Mouse (Mus musculus): ENCODE data around the gene Creb3. TPM values are rescaled to one million over a fixed set of nuclear protein-coding genes. Genes with fewer than 3 reads are reported as not detected.
"Not testable (repeated sequence)": the region's sequence is repeated elsewhere in the genome, so short reads cannot be mapped to it uniquely, and the experiment has no call there.

Gene Creb3
- polyA plus RNA-seq, 1 experiment, result 18.1 TPM

- no peaks in the 10 kb centered on the region for H3K4me1 ChIP-seq (ENCODE audit: control insufficient read depth, insufficient read depth, insufficient read length, low read length)
- no peak overlapping the region for H3K4me3 ChIP-seq (ENCODE audit: insufficient read depth, low read depth, low read length)
- H3K27ac ChIP-seq (replicated peaks; ENCODE audit: low read depth, low read length), result no peak overlapping the region
Observed at GRCm38 (mm10) chr4:43546375-43547047, 15.6 kb upstream of the Creb3 start.

GRCm38 (mm10) chr4:43547160-43547559, 15.0 kb upstream of the Creb3 start:
- Histone ChIP-seq H3K27ac (replicated peaks; ENCODE audit: low read depth, low read length) (no peak overlapping the region), H3K4me1 (ENCODE audit: control insufficient read depth, insufficient read depth, insufficient read length, low read length) (no peaks in the 10 kb centered on the region), H3K4me3 (ENCODE audit: insufficient read depth, low read depth, low read length) (no peak overlapping the region)

- Histone ChIP-seq H3K27ac (replicated peaks; ENCODE audit: low read depth, low read length) (no peak overlapping the region), H3K4me1 (ENCODE audit: control insufficient read depth, insufficient read depth, insufficient read length, low read length) (no peaks in the 10 kb centered on the region), H3K4me3 (ENCODE audit: insufficient read depth, low read depth, low read length) (no peak overlapping the region)
Observed at GRCm38 (mm10) chr4:43549055-43549454, 13.1 kb upstream of the Creb3 start.

- not testable (repeated sequence) for H3K4me3 ChIP-seq (ENCODE audit: insufficient read depth, low read depth, low read length); H3K27ac ChIP-seq (replicated peaks; ENCODE audit: low read depth, low read length); H3K4me1 ChIP-seq (ENCODE audit: control insufficient read depth, insufficient read depth, insufficient read length, low read length)
Observed at GRCm38 (mm10) chr4:43551854-43552253, 10.3 kb upstream of the Creb3 start.

GRCm38 (mm10) chr4:43552437-43552836, 9.7 kb upstream of the Creb3 start:
- Histone ChIP-seq H3K4me1 (ENCODE audit: control insufficient read depth, insufficient read depth, insufficient read length, low read length) (no peaks in the 10 kb centered on the region; the same call in 1 of the 2 replicates), H3K4me3 (ENCODE audit: insufficient read depth, low read depth, low read length) (no peak overlapping the region), H3K27ac (replicated peaks; ENCODE audit: low read depth, low read length) (no peak overlapping the region)

GRCm38 (mm10) chr4:43553891-43554290, 8.2 kb upstream of the Creb3 start:
- H3K27ac ChIP-seq (replicated peaks; ENCODE audit: low read depth, low read length), result no peak overlapping the region
- peaks cover 11% of the 10 kb centered on the region for H3K4me1 ChIP-seq (ENCODE audit: control insufficient read depth, insufficient read depth, insufficient read length, low read length)
- H3K4me3 ChIP-seq (ENCODE audit: insufficient read depth, low read depth, low read length), result no peak overlapping the region

- H3K4me1 ChIP-seq (ENCODE audit: control insufficient read depth, insufficient read depth, insufficient read length, low read length), result peaks cover 26% of the 10 kb centered on the region
- no peak overlapping the region for H3K4me3 ChIP-seq (ENCODE audit: insufficient read depth, low read depth, low read length)
- H3K27ac ChIP-seq (replicated peaks; ENCODE audit: low read depth, low read length), result no peak overlapping the region
Observed at GRCm38 (mm10) chr4:43555926-43556325, 6.2 kb upstream of the Creb3 start.

- peaks cover 26% of the 10 kb centered on the region for H3K4me1 ChIP-seq (ENCODE audit: control insufficient read depth, insufficient read depth, insufficient read length, low read length)
- H3K27ac ChIP-seq (replicated peaks; ENCODE audit: low read depth, low read length), result peak overlapping the region; percentile 58
- peak overlapping the region; percentile 8 for H3K4me3 ChIP-seq (ENCODE audit: insufficient read depth, low read depth, low read length)
Observed at GRCm38 (mm10) chr4:43558028-43558630, 4.0 kb upstream of the Creb3 start.

GRCm38 (mm10) chr4:43558631-43559356, 3.3 kb upstream of the Creb3 start:
- peak overlapping the region; percentile 58 for H3K27ac ChIP-seq (replicated peaks; ENCODE audit: low read depth, low read length)
- H3K4me3 ChIP-seq (ENCODE audit: insufficient read depth, low read depth, low read length), result peak overlapping the region; percentile 34
- peaks cover 26% of the 10 kb centered on the region for H3K4me1 ChIP-seq (ENCODE audit: control insufficient read depth, insufficient read depth, insufficient read length, low read length)

GRCm38 (mm10) chr4:43559519-43560242, 2.5 kb upstream of the Creb3 start:
- peak overlapping the region; percentile 92 for H3K4me3 ChIP-seq (ENCODE audit: insufficient read depth, low read depth, low read length)
- H3K4me1 ChIP-seq (ENCODE audit: control insufficient read depth, insufficient read depth, insufficient read length, low read length), result peaks cover 26% of the 10 kb centered on the region
- peak overlapping the region; percentile 77 for H3K27ac ChIP-seq (replicated peaks; ENCODE audit: low read depth, low read length)

- H3K4me1 ChIP-seq (ENCODE audit: control insufficient read depth, insufficient read depth, insufficient read length, low read length), result peaks cover 26% of the 10 kb centered on the region
- peak overlapping the region; percentile 77 for H3K27ac ChIP-seq (replicated peaks; ENCODE audit: low read depth, low read length)
- H3K4me3 ChIP-seq (ENCODE audit: insufficient read depth, low read depth, low read length), result peak overlapping the region; percentile 92
Observed at GRCm38 (mm10) chr4:43560243-43560611, 1.9 kb upstream of the Creb3 start.

GRCm38 (mm10) chr4:43560976-43561375, 1.2 kb upstream of the Creb3 start:
- Histone ChIP-seq H3K4me1 (ENCODE audit: control insufficient read depth, insufficient read depth, insufficient read length, low read length) (peaks cover 26% of the 10 kb centered on the region), H3K27ac (replicated peaks; ENCODE audit: low read depth, low read length) (peak overlapping the region; percentile 77), H3K4me3 (ENCODE audit: insufficient read depth, low read depth, low read length) (peak overlapping the region; percentile 92)

- peak overlapping the region; percentile 92 for H3K4me3 ChIP-seq (ENCODE audit: insufficient read depth, low read depth, low read length)
- H3K27ac ChIP-seq (replicated peaks; ENCODE audit: low read depth, low read length), result peak overlapping the region; percentile 96
- H3K4me1 ChIP-seq (ENCODE audit: control insufficient read depth, insufficient read depth, insufficient read length, low read length), result peaks cover 26% of the 10 kb centered on the region
Observed at GRCm38 (mm10) chr4:43561436-43561996, 616 bp upstream of the Creb3 start.

- peak overlapping the region; percentile 97 for H3K4me3 ChIP-seq (ENCODE audit: insufficient read depth, low read depth, low read length)
- H3K4me1 ChIP-seq (ENCODE audit: control insufficient read depth, insufficient read depth, insufficient read length, low read length), result peaks cover 23% of the 10 kb centered on the region
- H3K27ac ChIP-seq (replicated peaks; ENCODE audit: low read depth, low read length), result peak overlapping the region; percentile 90
Observed at GRCm38 (mm10) chr4:43562769-43563600, 853 bp downstream of the Creb3 start.

Data from brown adipose tissue, adult 24 weeks (tissue).